Mouse (Mus musculus) heart, adult 11 months (tissue): ENCODE results near the gene Naaladl2.
A peak's percentile ranks its signal among the peaks of the same experiment; 100 is the strongest.

Experiments
- DNase-seq: peaks from one replicate; pipeline ENCODE4 v3.0.0; 2022

Gene Naaladl2

GRCm38 (mm10) chr3:24938507-24939182, 205.4 kb downstream of the Naaladl2 start:
- DNase-seq, result no peak

DNA sequence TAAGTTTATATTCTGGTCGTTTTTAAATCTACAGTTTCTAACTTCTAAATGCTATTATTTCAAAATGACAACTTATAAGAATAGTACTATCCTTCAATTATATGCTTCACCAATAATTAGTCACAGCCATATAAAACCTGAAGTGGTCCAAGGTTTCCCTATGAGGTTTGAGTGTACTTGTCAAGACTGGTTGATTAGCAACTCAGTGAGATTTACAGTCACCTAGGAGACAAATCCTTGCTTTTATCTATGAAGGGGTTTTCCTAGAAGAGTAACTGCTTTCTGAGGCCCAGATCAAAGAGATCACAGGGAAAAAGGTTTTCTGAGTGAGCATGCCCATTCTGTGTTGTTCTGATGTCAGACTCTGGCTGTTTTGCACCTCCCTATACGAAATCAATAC, 222.2 kb downstream of the Naaladl2 start:
- no peak for DNase-seq

- no peak for DNase-seq
These were observed 222.7 kb downstream of the Naaladl2 start for GRCm38 (mm10) chr3:24921401-24921800.

GRCm38 (mm10) chr3:24905425-24905960, 238.6 kb downstream of the Naaladl2 start:
- no peak for DNase-seq

DNA sequence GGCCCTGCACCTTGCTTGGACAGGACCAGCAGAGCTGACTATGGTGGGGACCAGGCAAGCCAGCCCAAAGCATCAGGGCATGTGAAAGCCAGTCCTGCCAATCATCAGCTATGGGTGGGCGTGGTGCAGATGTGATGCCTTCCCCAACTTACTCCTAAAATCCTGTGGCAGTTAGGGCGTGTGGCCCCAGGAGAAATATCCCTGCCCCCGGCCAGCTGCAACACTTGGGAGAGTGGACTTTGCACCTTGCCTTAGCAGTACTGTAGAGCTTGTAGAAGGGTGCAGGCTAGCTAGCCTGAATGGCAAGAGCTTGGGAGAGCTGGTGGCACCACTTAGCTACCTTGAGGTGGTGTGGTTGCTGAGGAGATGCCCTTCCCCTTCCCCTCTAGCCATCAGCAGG, 255.3 kb downstream of the Naaladl2 start:
- DNase-seq, result peak; percentile 82

GRCm38 (mm10) chr3:24872254-24872653, 271.8 kb downstream of the Naaladl2 start:
- DNase-seq, result no peak

DNA sequence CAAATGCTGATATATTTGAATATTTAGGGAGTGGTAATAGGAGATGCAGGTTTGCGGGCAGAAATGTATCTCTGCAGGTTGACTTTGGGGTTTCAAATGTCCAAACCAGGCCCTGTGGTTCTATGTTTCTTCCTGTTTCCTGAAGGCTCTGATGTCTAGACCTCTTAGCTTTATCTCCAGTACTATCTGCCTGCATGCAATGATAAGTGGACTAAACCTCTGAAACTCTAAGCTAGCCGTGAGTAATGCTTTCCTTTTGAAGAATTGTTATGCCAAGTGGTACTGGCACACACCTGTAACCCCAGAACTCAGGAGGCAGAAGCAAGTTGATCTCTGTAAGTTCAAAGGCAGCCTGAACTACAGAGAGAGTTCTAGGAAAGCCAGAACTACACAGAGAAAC, 291.1 kb downstream of the Naaladl2 start:
- no peak for DNase-seq

DNA sequence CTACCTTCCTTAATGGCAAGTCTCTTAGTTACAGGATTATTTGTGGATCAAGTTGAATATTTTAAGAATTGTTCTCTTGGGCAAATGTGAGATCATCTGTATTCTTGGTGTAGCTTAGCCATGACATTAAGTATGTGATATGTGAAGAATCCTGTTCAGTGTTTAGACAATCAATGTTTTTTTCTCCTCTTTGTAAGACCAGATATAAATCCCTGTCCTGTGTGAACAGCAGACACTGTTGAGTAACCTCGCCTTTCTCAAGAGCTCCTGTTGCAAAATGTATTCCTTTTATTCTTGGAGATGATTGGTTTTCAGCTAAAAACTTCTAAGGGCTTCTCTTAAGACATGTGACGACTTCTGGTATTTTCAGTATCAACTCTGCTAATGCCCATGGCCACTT, 347.3 kb downstream of the Naaladl2 start:
- no peak for DNase-seq

- no peak for DNase-seq
These were observed 356.5 kb downstream of the Naaladl2 start for GRCm38 (mm10) chr3:24787451-24788148.

GRCm38 (mm10) chr3:24784108-24784507, 360.0 kb downstream of the Naaladl2 start:
- no peak for DNase-seq

- DNase-seq, result no peak
These were observed 360.6 kb downstream of the Naaladl2 start for GRCm38 (mm10) chr3:24783462-24783829.

DNA sequence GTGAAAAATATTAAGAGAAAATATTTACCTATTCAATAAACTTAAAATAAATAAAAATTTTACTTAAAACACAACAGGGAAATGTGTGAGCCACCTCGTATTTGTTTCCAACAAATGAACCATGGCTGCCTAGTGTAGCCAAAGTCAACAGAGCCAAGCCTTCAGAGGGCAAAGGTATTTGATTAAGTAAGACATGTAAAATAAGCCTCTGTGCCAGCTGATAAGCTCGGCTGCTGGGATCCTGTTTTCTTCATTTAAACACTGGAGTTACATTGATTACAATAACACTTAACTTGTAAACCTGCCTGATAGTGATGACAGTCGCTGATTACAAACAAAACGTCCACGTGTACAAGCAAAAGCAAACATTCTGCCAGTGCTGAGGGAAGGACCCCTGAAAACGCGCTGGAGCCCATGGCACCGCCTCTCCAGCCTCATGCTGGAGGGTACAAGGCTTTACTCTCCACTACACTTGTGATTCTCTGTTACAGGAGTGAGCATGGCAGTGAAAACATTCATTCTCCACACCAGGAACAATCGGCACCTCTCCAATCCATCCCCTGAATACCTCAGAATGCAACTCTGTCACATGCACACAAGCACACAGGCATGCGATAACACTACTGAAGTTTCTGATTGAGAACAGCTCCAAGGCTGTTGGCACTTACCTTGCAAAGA, 361.1 kb downstream of the Naaladl2 start:
- DNase-seq, result no peak

- no peak for DNase-seq
These were observed 362.4 kb downstream of the Naaladl2 start for GRCm38 (mm10) chr3:24781687-24782086.

DNA sequence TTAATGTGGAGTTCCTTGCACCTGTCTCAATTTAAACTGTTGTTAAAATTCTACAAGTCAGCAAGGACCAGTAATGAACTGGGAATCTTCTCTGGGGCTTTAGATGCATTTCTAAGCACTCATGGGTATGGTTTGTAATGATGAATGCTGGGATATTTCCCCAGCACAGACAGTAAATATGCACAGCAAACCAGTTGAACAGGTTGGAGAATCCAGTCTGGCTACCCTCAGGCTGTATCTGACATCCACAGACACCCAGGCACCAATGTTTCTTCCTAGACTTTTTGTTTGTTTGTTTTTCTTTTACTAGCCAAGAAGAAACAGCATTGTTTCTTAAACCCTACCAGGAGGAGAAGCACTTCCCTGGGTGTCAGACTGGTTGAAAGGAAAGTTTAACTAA, 365.6 kb downstream of the Naaladl2 start:
- no peak for DNase-seq

DNA sequence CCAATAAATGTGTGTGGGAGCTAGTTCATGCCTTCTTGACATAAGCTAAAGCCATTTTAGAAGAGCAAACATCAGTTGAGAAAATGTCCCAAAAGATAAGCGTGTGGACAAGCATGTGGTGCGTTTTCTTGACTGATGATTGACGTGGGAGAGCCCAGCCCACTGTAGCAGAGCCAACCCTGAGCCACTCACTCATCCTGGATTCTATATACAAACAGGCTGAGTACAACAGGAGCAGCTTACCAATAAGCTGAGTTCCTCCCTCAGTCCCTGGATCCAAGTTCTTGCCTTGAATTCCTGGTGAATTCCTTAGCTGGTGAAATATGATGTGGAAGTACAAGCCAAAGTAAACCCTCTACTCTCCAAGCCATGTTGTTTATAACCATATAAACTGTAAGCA, 395.0 kb downstream of the Naaladl2 start:
- peak; percentile 41 for DNase-seq

DNA sequence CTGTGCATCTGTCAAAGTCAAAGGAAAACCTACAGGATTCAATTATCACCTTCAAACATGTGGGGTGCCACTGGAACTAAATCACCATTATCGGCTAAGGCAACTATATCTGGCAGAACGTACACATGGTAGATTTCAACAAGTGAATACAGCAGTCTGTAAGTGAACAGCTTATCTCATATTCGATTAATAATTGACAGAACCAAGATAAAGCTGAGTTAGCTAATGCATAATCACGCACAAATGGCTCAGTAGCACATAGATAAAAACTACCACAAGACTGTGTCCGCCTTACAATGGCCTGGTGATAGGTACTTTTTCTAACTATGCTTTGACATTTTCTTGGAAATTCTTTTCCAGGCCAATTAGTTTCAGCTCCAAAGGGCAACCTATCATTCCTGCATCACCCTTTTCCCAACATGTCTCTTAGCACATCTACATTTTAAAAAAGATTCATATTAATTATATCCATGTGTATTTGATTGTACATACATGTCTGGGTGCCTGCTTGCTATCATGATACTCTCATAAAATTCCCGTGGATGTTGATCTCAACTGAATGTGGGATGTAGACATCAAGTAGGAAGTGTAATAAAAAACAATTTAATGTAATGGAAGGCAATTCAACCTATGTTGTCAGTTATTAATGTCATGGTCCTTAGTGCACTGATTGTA, 396.7 kb downstream of the Naaladl2 start:
- peak; percentile 4 for DNase-seq

DNA sequence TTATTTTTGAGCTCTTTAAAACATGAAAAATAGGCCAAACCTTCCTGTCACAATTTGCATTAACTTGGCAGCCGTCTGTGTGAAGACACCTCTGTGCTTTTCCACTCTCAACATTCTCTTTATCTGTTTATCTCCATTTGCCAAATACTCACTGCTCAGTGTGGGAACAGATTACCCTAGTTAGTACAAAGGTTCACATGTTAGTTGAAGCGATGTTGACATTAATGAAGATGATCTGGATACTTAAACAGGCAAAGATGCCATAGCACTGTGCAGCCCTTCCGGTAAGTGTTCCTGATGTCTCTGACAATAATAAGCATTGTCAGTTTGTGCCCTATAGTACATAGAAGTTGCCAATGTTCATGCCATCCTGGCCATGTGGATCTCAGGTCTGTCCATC, 400.1 kb downstream of the Naaladl2 start:
- DNase-seq, result peak; percentile 52

DNA sequence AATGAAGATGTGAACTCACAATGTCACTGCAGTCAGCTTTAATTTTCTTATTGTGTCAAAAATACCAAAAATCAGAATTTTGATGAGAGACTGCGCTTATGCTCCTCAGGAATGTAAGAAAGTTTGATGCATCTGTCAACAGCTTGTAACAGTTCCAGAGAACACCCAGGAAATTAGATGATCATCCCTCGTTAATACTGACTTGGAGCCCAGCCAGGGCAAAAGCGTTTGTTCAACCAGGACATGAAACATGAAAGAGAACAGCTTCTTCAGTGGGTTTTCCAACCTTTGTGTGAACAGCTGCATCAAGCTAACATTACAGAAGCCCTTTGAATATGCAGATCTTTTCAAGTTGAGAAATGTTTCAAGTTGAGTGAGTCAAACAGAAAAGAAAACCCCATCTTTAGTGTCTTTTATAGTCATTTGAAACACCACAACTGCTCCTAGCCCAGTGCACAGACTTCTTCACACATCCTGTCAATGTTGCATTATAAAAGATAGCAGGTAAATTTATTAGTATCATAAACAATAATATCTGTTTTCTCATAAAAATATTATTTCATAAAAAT, 424.8 kb downstream of the Naaladl2 start:
- no peak for DNase-seq

DNA sequence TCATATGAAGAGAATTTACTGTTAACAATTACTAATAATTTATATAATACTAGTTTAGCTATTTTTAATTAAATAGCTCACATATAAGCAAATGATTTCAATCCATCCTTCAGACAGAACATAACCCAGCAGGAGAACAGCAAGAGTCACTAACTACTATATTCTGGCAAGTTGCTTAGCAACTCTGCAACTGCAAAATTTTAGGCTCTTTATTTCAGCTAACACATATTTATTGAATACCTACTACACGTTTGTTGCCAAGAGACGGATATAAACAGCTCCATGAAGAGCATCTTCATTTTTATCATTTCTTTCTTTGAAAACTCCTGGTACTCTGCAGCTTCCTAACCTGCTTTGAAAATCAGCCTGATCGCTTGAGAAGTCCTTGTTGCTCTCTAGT, 429.3 kb downstream of the Naaladl2 start:
- no peak for DNase-seq

DNA sequence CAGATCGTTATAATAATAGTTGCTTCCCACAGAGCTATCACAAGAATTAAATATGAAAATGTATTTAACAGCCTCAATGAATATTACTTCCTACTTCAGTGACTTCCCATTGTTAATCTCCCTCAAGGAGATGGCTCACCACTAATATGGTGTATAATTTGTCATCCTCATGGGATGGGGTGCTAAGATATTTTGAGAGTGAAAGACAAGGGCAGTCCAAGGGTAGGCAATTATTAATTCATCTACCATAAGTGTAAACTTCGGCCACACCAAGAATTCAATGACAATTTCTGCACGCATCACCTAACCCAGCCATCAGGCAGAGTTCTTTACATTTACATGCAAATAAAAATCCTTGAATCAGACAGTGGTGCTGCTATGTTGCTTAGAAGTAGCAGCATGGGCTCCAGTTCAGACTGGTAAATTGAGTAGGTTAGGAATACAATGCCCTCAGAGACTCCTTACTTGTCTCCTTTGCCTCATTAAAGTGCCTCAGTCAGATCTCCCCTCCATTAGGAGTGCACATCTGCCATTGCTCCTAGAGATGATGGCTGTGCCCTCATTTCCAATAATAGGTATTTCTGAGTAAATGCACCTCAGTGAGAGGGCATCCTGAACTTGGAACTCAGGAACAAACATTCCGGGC, 438.2 kb downstream of the Naaladl2 start:
- no peak for DNase-seq

- DNase-seq, result no peak
These were observed 453.7 kb downstream of the Naaladl2 start for GRCm38 (mm10) chr3:24690162-24690915.

DNA sequence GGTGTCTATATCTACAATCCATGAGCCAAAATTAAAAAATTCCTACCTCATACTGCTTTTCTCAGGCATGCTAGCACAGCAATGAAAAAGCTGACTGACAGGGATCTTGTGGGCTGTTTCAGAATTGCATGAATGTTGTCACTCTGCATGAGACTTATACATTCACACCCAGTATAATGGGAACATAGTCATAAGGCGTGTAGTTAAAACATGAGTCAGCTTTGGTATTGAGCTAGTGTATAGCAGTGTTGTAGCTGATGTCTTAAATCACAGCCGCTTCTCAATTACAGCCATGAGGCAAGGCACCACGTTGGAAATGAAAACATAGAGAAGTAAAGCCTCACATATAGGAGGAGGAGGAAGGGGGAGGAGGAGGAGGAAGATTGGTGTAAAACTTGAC, 473.6 kb downstream of the Naaladl2 start:
- no peak for DNase-seq
